Mouse (Mus musculus) lung, embryonic 14.5 days (tissue): Measurements from ENCODE around the gene Gsc. TPM values are rescaled to one million over a fixed set of nuclear protein-coding genes. Genes with fewer than 3 reads are reported as not detected.
A peak's percentile ranks its signal among the peaks of the same experiment; 100 is the strongest.
"Not testable (repeated sequence)": the region's sequence is repeated elsewhere in the genome, so short reads cannot be mapped to it uniquely, and the experiment has no call there.

Experiments
- ATAC-seq: fragments of 200-750 bp; cut with Nextera tagmentation; 2 replicates; pipeline ENCODE4 v1.8.0; 2017; ENCODE audit warnings: mild to moderate bottlenecking, moderate TSS enrichment, moderate library complexity; ENCODE audit not compliant: insufficient read depth
- DNase-seq: peaks from one replicate; pipeline ENCODE4 v3.0.0-alpha.2; 2015
- H3K27ac ChIP-seq: fragments of 300-500 bp; sonication (generic); 2 replicates; pipeline ENCODE4 v1.5.1; 2014; ENCODE audit warnings: low read depth, mild to moderate bottlenecking, moderate library complexity
- H3K27me3 ChIP-seq: fragments of 300-500 bp; sonication (generic); 2 replicates; pipeline ENCODE4 v1.6.1; 2014; ENCODE audit warnings: low read length, control low read depth; ENCODE audit not compliant: insufficient read depth
- H3K36me3 ChIP-seq: fragments of 300-500 bp; sonication (generic); 2 replicates; pipeline ENCODE4 v1.6.1; 2014; ENCODE audit warnings: control low read depth; ENCODE audit not compliant: insufficient read depth
- H3K4me1 ChIP-seq: fragments of 300-500 bp; sonication (generic); 2 replicates; pipeline ENCODE4 v1.6.1; 2014; ENCODE audit warnings: antibody characterized with exemption, control low read depth; ENCODE audit not compliant: insufficient read depth
- H3K4me2 ChIP-seq: fragments of 300-500 bp; sonication (generic); 2 replicates; pipeline ENCODE4 v1.6.1; 2014; ENCODE audit warnings: mild to moderate bottlenecking
- H3K4me3 ChIP-seq: fragments of 300-500 bp; sonication (generic); 2 replicates; pipeline ENCODE4 v1.5.1; 2014; ENCODE audit warnings: low read depth, low read length
- H3K9ac ChIP-seq: fragments of 300-500 bp; sonication (generic); 2 replicates; pipeline ENCODE4 v1.6.1; 2014
- H3K9me3 ChIP-seq: fragments of 300-500 bp; sonication (generic); 2 replicates; pipeline ENCODE4 v1.6.1; 2016; ENCODE audit warnings: low read depth, low read length, control low read depth
- CTCF ChIP-seq: IDR thresholded peaks from 2 replicates; pipeline ENCODE4 v1.5.1; 2016; ENCODE audit warnings: antibody characterized with exemption, low read depth
- WGBS: fragments of 180-500 bp; shearing (Covaris S2); extraction: QIAGEN DNeasy Blood & Tissue Kit; methylation state at CpG from one replicate; pipeline ENCODE4 v1.1.7; 2014; 5-methylcytosine and 5-hydroxymethylcytosine counted together
- polyA plus RNA-seq: library from polyadenylated mRNA; unstranded; fragments of >200 nt; fragmentation: Nextera tagmentation; extraction: Ambion mirVana; gene quantifications from 2 replicates; pipeline ENCODE4 v1.2.1, GENCODE M21; 2014

Gsc gene
- polyA plus RNA-seq, 1 experiment from 2014 or later: not detected

DNA sequence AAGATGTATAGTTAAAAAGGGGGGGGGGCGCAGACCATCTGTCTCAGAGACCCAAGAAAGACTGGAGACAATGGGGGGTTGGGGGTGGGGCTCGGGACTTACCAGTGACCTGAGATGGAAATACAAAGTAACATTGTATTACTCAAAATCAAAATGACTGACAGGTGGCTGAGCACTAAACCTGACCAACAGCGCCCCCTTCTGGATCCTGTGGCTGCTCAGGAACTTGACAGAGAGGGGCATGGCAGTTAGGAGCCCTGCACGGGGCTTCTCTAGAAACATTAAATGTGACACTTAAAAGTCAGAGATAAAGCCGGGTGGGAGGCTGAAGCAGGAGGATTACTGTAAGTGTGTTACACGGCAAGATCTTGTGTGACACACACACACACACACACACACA, 13.8 kb downstream of the Gsc start:
- Histone ChIP-seq H3K9me3 (no peaks in the 10 kb centered on the region), H3K36me3 (no peaks in the 10 kb centered on the region), H3K9ac (no peak overlapping the region), H3K4me3 (no peak overlapping the region), H3K4me2 (no peak overlapping the region), H3K4me1 (no peaks in the 10 kb centered on the region), H3K27ac (no peak overlapping the region), H3K27me3 (no peaks in the 10 kb centered on the region)
- ATAC-seq (no peak), DNase-seq (no peak)
- no peak for TF ChIP-seq CTCF
- WGBS: 54% methylated on average over 6 of the region's 6 CpGs

DNA sequence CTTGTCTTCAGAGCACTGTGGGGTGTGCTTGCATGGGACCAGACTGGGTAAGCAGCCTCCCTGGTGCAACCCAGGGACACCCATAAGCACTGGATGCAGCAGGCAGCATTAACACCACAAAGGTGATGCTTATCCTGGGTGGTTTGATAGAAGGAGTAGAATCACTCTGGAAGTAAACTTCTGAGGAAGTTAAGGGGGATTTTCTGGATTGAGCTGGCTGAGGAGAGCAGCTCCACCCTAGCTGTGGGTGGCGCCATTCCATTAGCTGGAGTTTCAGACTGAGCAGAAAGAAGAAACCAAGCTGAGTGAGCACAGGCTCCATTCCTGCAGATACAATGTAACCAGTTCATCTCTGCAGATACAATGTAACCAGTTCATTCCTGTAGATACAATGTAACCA, 20.1 kb downstream of the Gsc start:
- TF ChIP-seq CTCF: no peak
- peak; percentile 23; the same call in 1 of the 2 replicates for ATAC-seq
- WGBS: 72% methylated on average over 1 of the region's 1 CpGs
- no peaks in the 10 kb centered on the region for H3K27me3 ChIP-seq
- H3K9ac ChIP-seq: no peak overlapping the region
- H3K4me3 ChIP-seq: no peak overlapping the region
- H3K36me3 ChIP-seq: no peaks in the 10 kb centered on the region
- H3K4me1 ChIP-seq: no peaks in the 10 kb centered on the region
- DNase-seq: no peak
- H3K4me2 ChIP-seq: no peak overlapping the region
- H3K27ac ChIP-seq: no peak overlapping the region
- H3K9me3 ChIP-seq: no peaks in the 10 kb centered on the region

DNA sequence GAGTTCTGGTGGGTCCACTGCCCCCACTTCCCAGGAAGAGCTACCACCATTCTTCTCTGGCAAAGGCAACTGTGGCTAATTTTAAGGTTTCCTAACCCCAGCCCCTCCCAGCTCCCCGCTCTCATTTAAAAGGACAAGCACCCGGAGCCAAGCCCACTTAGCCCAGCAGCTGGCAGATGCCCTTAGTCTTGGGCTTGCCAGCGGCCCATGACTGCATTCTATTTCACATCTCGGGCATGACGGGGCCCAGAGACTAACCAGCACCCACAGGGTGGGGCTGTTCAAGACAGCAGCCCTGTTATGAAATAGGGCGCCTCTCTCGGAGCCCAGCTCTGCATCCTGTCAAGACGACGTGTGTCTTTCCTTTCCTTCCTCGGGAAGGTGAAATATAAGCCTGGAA, 22.9 kb downstream of the Gsc start:
- TF ChIP-seq CTCF: no peak
- Histone ChIP-seq H3K27me3 (no peaks in the 10 kb centered on the region), H3K9me3 (no peaks in the 10 kb centered on the region), H3K4me2 (no peak overlapping the region), H3K4me3 (no peak overlapping the region), H3K36me3 (no peaks in the 10 kb centered on the region), H3K27ac (no peak overlapping the region), H3K9ac (no peak overlapping the region), H3K4me1 (no peaks in the 10 kb centered on the region)
- 67% methylated on average over 10 of the region's 10 CpGs for WGBS
- DNase-seq: no peak
- no peak for ATAC-seq

DNA sequence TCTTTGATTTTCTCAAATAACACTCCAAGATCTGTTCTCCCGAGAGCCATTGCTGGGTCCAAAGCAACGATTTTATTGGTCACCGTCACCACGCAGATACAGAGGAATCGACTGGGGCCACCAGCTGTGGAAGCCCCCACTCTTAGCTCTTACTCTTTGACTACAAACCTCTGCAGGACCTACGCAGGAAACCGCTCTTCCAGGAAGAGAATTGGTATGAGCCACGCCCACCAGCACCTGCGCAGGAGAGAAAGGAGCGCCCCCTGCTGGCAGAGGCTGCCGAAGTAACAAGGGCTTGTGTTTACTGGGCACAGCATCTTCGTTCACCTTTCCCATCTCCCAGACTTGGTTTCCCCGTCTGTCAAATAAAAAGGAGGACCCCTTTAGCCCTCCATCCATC, 25.0 kb downstream of the Gsc start:
- H3K4me2 ChIP-seq: no peak overlapping the region
- H3K9ac ChIP-seq: no peak overlapping the region
- H3K4me1 ChIP-seq: no peaks in the 10 kb centered on the region
- TF ChIP-seq CTCF: peak; percentile 72
- ATAC-seq (no peak), DNase-seq (peak; percentile 59)
- no peak overlapping the region for H3K27ac ChIP-seq
- H3K4me3 ChIP-seq: no peak overlapping the region
- WGBS: 28% methylated on average over 13 of the region's 13 CpGs
- no peaks in the 10 kb centered on the region for H3K9me3 ChIP-seq
- no peaks in the 10 kb centered on the region for H3K36me3 ChIP-seq
- H3K27me3 ChIP-seq: no peaks in the 10 kb centered on the region

DNA sequence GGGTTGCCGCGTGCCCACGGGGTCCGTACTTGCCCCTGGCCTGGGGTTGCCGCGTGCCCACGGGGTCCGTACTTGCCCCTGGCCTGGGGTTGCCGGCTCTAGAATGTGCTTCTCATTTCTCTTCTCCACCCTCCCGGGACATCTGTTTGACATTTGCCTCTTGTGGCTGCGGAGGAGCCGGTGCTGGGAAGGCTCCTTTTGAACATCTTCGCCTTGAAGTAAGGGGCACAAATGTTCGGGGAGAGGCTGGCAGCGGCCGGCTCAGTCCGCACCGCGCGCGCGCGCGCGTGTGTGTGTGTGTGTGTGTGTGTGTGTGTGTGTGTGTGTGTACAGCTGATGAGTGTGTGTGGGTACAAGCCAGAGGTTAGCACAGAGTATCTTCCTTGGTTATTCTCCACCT, 26.1 kb downstream of the Gsc start:
- H3K4me2 ChIP-seq: not testable (repeated sequence)

DNA sequence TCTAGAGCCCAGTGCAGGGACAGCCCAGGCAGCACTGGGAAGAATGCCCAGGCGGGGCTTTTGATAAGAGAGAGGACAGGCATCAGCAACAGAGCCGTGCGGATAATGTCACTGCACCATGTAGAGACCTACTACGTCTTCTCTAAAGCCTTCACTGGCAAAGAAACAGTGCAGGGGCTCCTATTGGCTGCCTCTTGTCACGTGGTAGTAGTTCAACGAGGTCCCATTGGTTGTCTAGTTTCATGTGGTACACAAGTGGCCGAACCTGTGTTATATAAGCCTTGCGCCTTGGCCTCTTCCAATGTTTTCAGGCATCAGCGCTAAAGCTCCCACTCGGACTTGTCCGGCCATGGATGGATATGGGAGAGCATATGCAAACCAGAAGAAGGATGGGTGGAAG, 29.4 kb downstream of the Gsc start:
- no peaks in the 10 kb centered on the region for H3K9me3 ChIP-seq
- WGBS: 77% methylated on average over 11 of the region's 11 CpGs
- no peak overlapping the region for H3K4me3 ChIP-seq
- TF ChIP-seq CTCF: no peak
- no peak overlapping the region for H3K27ac ChIP-seq
- H3K27me3 ChIP-seq: no peaks in the 10 kb centered on the region
- ATAC-seq (no peak), DNase-seq (no peak)
- no peaks in the 10 kb centered on the region for H3K4me1 ChIP-seq
- H3K36me3 ChIP-seq: no peaks in the 10 kb centered on the region
- no peak overlapping the region for H3K4me2 ChIP-seq
- H3K9ac ChIP-seq: no peak overlapping the region

More for the DNA sequence above, 26.1 kb downstream of the Gsc start:
- not testable (repeated sequence) for H3K9me3 ChIP-seq, DNase-seq, ATAC-seq, H3K27me3 ChIP-seq, H3K36me3 ChIP-seq, H3K4me3 ChIP-seq, H3K4me1 ChIP-seq, H3K27ac ChIP-seq, H3K9ac ChIP-seq
- WGBS: 59% methylated on average over 25 of the region's 25 CpGs

DNA sequence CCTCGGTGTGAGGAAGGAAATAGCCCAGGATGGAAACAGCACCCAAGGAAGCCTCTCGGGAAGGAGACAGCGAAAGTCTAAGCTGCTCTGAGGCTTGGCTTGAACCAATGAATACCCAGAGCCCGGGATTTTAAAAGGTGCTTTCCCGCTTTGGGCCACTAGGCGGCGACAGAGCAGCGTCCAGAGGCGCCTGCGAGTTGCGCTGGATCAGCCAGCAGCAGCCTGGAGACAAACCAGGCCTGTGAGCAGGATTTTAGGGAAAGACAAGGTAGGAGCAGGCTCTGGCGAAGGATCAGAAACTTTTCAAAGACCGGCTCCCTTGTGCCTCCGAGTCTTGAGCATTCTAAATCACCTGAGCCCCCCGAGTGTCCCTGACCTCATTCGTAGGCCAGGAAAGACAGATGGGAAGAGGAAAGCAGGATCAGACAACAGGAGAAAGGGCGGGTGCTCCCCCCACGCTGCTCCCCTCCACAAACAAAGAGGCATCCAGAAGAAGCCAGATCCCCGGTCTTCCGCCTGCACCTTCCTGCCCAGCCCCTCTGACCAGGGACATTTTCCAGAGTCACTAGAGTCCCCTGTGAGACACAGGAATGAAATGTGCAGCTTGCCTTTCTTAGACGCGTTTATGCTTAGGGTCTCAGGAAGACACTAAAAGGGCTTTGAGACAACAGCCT, 32.9 kb downstream of the Gsc start:
- DNase-seq (peak; percentile 94), ATAC-seq (peak; percentile 71)
- Histone ChIP-seq H3K36me3 (no peaks in the 10 kb centered on the region), H3K4me3 (no peak overlapping the region), H3K27me3 (no peaks in the 10 kb centered on the region), H3K4me2 (no peak overlapping the region), H3K27ac (no peak overlapping the region), H3K9ac (peak overlapping the region; percentile 24; the same call in 1 of the 2 replicates), H3K4me1 (no peaks in the 10 kb centered on the region), H3K9me3 (no peaks in the 10 kb centered on the region)
- 7% methylated on average over 22 of the region's 22 CpGs for WGBS
- peak; percentile 98 for TF ChIP-seq CTCF
